Mouse (Mus musculus) forebrain, postnatal 0 days (tissue): ENCODE data around the gene Mex3d. TPM values are rescaled to one million over a fixed set of nuclear protein-coding genes. Genes with fewer than 3 reads are reported as not detected.
A peak's percentile ranks its signal among the peaks of the same experiment; 100 is the strongest.

Experiments used
- ATAC-seq: fragments of 200-750 bp; cut with Nextera tagmentation; 2 replicates; pipeline ENCODE4 v1.8.0; 2017; ENCODE audit warnings: mild to moderate bottlenecking, moderate library complexity
- DNase-seq: peaks from one replicate; pipeline ENCODE4 v3.0.0-alpha.2; 2015
- H3K27ac ChIP-seq: fragments of 300-500 bp; sonication (generic); 2 replicates; pipeline ENCODE4 v1.5.1; 2014; ENCODE audit warnings: low read depth, mild to moderate bottlenecking, antibody characterized with exemption, low read length, moderate library complexity, mixed read lengths
- H3K27me3 ChIP-seq: fragments of 300-500 bp; sonication (generic); 2 replicates; pipeline ENCODE4 v1.6.1; 2014; ENCODE audit warnings: mild to moderate bottlenecking, low read length, mixed read lengths; ENCODE audit not compliant: insufficient read depth
- H3K36me3 ChIP-seq: fragments of 300-500 bp; sonication (generic); 2 replicates; pipeline ENCODE4 v1.6.1; 2014; ENCODE audit warnings: mild to moderate bottlenecking, moderate library complexity; ENCODE audit not compliant: insufficient read depth
- H3K4me1 ChIP-seq: fragments of 300-500 bp; sonication (generic); 2 replicates; pipeline ENCODE4 v1.6.1; 2014; ENCODE audit warnings: antibody characterized with exemption; ENCODE audit not compliant: insufficient read depth
- H3K4me2 ChIP-seq: fragments of 300-500 bp; sonication (generic); 2 replicates; pipeline ENCODE4 v1.6.1; 2014; ENCODE audit warnings: low read depth, mild to moderate bottlenecking, moderate library complexity
- H3K4me3 ChIP-seq: fragments of 300-500 bp; sonication (generic); 2 replicates; pipeline ENCODE4 v1.5.1; 2014; ENCODE audit warnings: low read depth, low read length, mixed read lengths
- H3K9ac ChIP-seq: fragments of 300-500 bp; sonication (generic); 2 replicates; pipeline ENCODE4 v1.6.1; 2014; ENCODE audit warnings: mild to moderate bottlenecking
- H3K9me3 ChIP-seq: fragments of 300-500 bp; sonication (generic); 2 replicates; pipeline ENCODE4 v1.6.1; 2016; ENCODE audit warnings: low read length
- CTCF ChIP-seq: sonication (generic); IDR thresholded peaks from 2 replicates; pipeline ENCODE4 v1.5.1; 2016; ENCODE audit warnings: antibody characterized with exemption, control low read depth, low read depth
- WGBS: fragments of 180-500 bp; shearing (Covaris S2); extraction: QIAGEN DNeasy Blood & Tissue Kit; methylation state at CpG from one replicate; pipeline ENCODE4 v1.1.7; 2014; 5-methylcytosine and 5-hydroxymethylcytosine counted together
- polyA plus RNA-seq: library from polyadenylated mRNA; unstranded; fragments of >200 nt; fragmentation: Nextera tagmentation; extraction: Ambion mirVana; gene quantifications from 2 replicates; pipeline ENCODE4 v1.2.1, GENCODE M21; 2015
- total RNA-seq: library from RNA; depleted of rRNA; stranded (reverse); fragments of >200 nt; gene quantifications from 2 replicates; pipeline ENCODE4 v1.2.3, GENCODE M21; 2014; rRNA removed

Mex3d gene
- 107 and 120 TPM in 2 replicates for total RNA-seq
- 18.3 and 18.4 TPM in 2 replicates for polyA plus RNA-seq

GRCm38 (mm10) chr10:80387522-80387959 is at the start of gene Mex3d:
Mex3d (minus strand) TSS chr10:80387659.
- peak; percentile 96 for DNase-seq
- Histone ChIP-seq H3K4me3 (peak within 1 kb of the TSS; percentile 96), H3K9me3 (no peaks in the 10 kb centered on the region), H3K36me3 (peaks cover 34% of the 10 kb centered on the region), H3K9ac (peak within 1 kb of the TSS; percentile 99), H3K4me1 (peaks cover 29% of the 10 kb centered on the region), H3K4me2 (peak within 1 kb of the TSS; percentile 97), H3K27ac (peak within 1 kb of the TSS; percentile 98), H3K27me3 (no peaks in the 10 kb centered on the region)
- TF ChIP-seq CTCF: no peak
- 1% methylated on average over 11 of the region's 61 CpGs for WGBS
- peak; percentile 34 for ATAC-seq

GRCm38 (mm10) chr10:80436276-80436675 is 48.8 kb upstream of the Mex3d start:
- H3K27ac ChIP-seq: no peak overlapping the region

GRCm38 (mm10) chr10:80435764-80436163 is 48.3 kb upstream of the Mex3d start:
- 37% methylated on average over 7 of the region's 7 CpGs for WGBS
- Histone ChIP-seq H3K36me3 (no peaks in the 10 kb centered on the region), H3K27me3 (no peaks in the 10 kb centered on the region), H3K27ac (no peak overlapping the region), H3K9me3 (no peaks in the 10 kb centered on the region), H3K4me2 (no peak overlapping the region), H3K4me1 (peaks cover 13% of the 10 kb centered on the region; the same call in 1 of the 2 replicates), H3K9ac (no peak overlapping the region), H3K4me3 (no peak overlapping the region)
- no peak for TF ChIP-seq CTCF
- DNase-seq (no peak), ATAC-seq (no peak)

More at GRCm38 (mm10) chr10:80436276-80436675, 48.8 kb upstream of the Mex3d start:
- H3K4me1 ChIP-seq: peaks cover 13% of the 10 kb centered on the region; the same call in 1 of the 2 replicates
- DNase-seq: peak; percentile 34
- no peaks in the 10 kb centered on the region for H3K9me3 ChIP-seq
- TF ChIP-seq CTCF: no peak
- H3K4me2 ChIP-seq: no peak overlapping the region
- no peak for ATAC-seq
- 17% methylated on average over 9 of the region's 9 CpGs for WGBS
- no peaks in the 10 kb centered on the region for H3K36me3 ChIP-seq
- H3K4me3 ChIP-seq: no peak overlapping the region
- H3K27me3 ChIP-seq: no peaks in the 10 kb centered on the region
- H3K9ac ChIP-seq: no peak overlapping the region

GRCm38 (mm10) chr10:80434823-80435222 is 47.4 kb upstream of the Mex3d start:
- H3K9me3 ChIP-seq: no peaks in the 10 kb centered on the region
- DNase-seq: no peak

GRCm38 (mm10) chr10:80434233-80434592 is 46.8 kb upstream of the Mex3d start:
- H3K27ac ChIP-seq: no peak overlapping the region
- ATAC-seq: no peak
- H3K4me2 ChIP-seq: no peak overlapping the region

More at GRCm38 (mm10) chr10:80434823-80435222, 47.4 kb upstream of the Mex3d start:
- no peak overlapping the region for H3K4me3 ChIP-seq
- 89% methylated on average over 3 of the region's 3 CpGs for WGBS
- no peak overlapping the region for H3K4me2 ChIP-seq
- H3K27ac ChIP-seq: no peak overlapping the region
- ATAC-seq: no peak
- no peaks in the 10 kb centered on the region for H3K27me3 ChIP-seq
- no peak overlapping the region for H3K9ac ChIP-seq
- TF ChIP-seq CTCF: no peak
- peaks cover 13% of the 10 kb centered on the region; the same call in 1 of the 2 replicates for H3K4me1 ChIP-seq
- H3K36me3 ChIP-seq: peaks cover 8% of the 10 kb centered on the region

GRCm38 (mm10) chr10:80433513-80434232 is 46.2 kb upstream of the Mex3d start, which contains the start of gene Tcf3:
Tcf3 (minus strand) TSS chr10:80433647.
- H3K27me3 ChIP-seq: no peaks in the 10 kb centered on the region
- peak within 1 kb of the TSS; percentile 93 for H3K4me3 ChIP-seq
- no peak for TF ChIP-seq CTCF
- H3K9me3 ChIP-seq: no peaks in the 10 kb centered on the region
- H3K4me2 ChIP-seq: peak within 1 kb of the TSS; percentile 70
- H3K9ac ChIP-seq: peak within 1 kb of the TSS; percentile 90
- H3K4me1 ChIP-seq: peaks cover 13% of the 10 kb centered on the region; the same call in 1 of the 2 replicates
- under 1% methylated on average over 54 of the region's 61 CpGs for WGBS
- DNase-seq (peak; percentile 99), ATAC-seq (peak; percentile 97)
- peaks cover 16% of the 10 kb centered on the region for H3K36me3 ChIP-seq
- peak within 1 kb of the TSS; percentile 93 for H3K27ac ChIP-seq

More at GRCm38 (mm10) chr10:80434233-80434592, 46.8 kb upstream of the Mex3d start:
- H3K27me3 ChIP-seq: no peaks in the 10 kb centered on the region
- peak overlapping the region; percentile 93; the same call in 1 of the 2 replicates for H3K4me3 ChIP-seq
- TF ChIP-seq CTCF: peak; percentile 23; the same call in 1 of the 2 replicates
- H3K4me1 ChIP-seq: peaks cover 13% of the 10 kb centered on the region; the same call in 1 of the 2 replicates
- H3K9me3 ChIP-seq: no peaks in the 10 kb centered on the region
- DNase-seq: no peak
- no peak overlapping the region for H3K9ac ChIP-seq
- 9% methylated on average over 8 of the region's 8 CpGs for WGBS
- peaks cover 10% of the 10 kb centered on the region for H3K36me3 ChIP-seq
